Mouse (Mus musculus): Measurements from ENCODE around the gene Atp2c2.
A peak's percentile ranks its signal among the peaks of the same experiment; 100 is the strongest.

Atp2c2 gene

DNA sequence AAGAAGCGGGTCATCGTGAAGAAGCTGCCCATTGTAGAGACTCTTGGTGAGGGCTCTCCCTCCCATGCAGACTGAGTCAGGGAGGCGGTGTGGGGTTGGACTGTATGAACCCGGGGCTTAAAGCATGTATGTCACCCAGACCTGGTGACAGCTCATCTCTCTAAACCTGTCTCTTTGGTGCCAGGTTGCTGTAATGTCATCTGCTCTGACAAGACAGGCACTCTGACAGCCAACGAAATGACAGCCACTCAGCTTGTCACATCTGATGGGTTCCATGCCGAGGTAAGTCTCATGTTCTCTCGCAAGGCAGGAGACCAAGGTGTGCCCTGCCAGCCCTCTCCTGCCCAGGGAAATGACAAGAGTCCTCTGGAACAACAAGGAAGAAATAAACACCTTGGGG is 42.6 kb downstream of the Atp2c2 start:
- no peak for DNase-seq (ENCODE audit: low read depth, low spot score)

DNA sequence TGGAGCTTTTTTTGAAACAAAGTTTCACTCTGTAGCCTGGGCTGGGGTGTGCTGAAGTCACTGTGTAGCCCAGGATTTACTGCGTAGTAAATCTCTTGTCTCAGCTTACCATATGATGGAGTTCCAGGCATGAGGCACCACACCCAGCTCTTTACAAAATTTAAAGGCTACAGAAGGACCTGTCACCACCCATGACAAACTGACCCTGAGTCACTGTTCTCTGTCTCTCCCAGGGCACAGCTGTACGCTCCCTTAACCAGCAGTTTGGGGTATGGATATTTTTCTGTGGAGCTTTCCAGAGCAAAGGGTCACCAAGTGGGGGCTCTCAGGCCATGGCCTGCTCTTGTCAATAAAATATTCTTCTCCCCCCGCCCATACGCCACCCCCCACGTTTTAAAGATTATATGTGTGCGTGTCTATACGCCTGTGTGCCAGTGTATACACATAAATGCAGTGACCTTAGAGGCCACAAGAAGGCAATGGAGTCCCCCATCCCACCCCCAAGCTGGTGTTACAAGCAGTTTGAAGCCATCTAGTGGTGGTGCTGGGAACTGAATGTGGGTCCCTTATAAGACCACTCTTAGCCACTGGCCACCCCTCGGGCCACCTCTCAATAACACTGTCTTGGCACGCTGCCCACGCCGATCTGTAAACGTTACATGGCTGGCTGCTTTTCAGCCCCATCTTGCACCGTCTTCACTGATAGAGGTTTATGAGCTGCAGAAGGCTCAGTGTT is 43.6 kb downstream of the Atp2c2 start:
- peak; percentile 66 for DNase-seq (ENCODE audit: low read depth, low spot score)

DNA sequence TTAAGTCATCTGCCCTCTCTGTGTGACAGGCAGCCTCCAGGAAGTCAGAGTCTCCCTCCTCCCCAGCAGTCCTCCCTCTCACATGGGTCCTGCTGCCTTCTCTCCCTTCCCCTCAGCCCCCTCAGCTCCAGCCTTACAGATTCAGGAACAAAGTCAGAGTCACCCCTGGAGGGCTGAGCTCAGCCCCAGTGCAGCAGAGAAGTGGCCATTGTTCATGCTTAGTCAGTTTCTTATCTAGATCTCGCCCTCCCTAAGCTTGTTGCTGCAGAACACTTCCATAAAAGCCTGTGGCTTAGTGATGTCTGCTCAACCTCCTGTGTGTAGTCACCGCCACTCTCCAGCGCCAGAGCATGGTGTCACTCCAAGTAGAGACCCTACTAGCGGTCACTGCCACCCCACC is 44.8 kb downstream of the Atp2c2 start:
- no peak for DNase-seq (ENCODE audit: low read depth, low spot score)

DNA sequence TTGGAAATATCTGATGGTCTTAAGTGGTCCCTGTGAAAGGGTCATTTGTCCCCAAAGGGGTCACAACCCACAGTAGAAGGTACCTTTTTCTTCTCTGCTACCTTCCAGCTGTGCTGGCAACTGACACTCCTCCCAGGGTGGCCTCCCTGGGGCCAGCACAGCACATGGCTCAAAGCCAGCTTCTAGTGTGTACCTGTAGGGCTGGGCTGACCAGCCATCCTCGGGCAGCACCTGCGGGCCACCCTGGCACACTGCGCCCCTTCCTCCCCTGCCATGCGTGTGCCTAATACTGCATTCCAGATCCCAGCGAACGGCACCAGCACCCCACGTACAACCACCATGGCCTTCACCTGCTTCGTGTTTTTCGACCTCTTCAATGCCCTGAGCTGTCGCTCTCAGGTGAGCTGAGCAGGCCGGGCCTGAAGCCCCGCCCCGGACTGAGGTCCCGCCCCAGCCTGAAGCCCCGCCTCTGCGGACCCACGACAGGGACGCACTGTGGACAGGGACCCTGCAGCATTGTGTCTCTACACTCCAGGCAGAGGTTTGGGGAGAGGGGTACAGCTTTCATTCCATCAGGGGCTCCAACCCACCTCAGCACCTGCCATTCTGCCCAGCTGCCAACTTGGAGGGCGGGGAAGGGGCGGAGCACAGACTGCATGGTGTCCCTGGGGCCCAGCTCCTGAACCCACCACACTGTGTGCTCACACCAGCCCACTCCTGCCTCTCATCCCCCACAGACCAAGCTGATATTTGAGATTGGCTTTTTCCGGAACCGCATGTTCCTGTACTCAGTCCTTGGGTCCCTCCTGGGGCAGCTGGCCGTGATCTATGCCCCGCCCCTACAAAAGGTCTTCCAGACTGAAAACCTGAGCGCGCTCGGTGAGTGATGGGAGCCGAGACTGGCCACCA is 55.7 kb downstream of the Atp2c2 start:
- peak; percentile 28 for DNase-seq (ENCODE audit: low read depth, low spot score)

DNA sequence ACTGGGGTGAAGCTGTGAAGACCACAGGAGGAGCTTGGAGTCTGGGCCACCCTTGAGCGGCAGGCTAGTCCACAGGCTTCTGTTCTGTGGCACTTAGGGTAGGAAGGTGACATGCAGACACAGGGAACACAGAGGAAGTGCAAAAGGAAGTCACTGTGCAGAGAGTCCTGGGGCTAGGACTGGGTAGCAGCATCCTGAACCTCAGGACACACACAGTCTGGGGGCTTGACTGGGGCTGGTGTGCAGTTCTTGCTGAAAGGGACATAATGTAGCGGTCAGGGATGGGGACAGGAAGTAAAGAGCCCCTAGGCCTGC is 56.3 kb downstream of the Atp2c2 start:
- no peak for DNase-seq (ENCODE audit: low read depth, low spot score)

DNA sequence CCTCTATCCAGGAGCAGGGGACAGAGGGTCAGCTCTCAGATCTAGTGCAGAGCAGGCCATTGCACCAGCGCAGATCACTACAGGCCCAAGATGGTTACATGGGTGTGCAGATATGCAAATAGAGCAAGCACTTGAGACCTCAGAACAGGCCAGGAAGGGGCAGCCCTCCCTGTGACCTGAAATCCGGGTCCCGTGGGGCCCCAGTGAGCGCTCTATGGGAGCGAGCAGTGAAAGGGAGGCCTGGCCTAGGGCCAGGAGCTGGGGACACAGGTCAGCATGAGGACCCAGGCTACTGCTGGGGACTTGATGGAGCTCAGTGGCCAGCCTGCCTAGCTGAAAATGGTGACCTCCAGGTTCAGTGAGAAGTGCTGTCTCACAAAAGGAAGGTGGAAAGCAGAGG is 56.7 kb downstream of the Atp2c2 start:
- DNase-seq (ENCODE audit: low read depth, low spot score), result no peak

DNA sequence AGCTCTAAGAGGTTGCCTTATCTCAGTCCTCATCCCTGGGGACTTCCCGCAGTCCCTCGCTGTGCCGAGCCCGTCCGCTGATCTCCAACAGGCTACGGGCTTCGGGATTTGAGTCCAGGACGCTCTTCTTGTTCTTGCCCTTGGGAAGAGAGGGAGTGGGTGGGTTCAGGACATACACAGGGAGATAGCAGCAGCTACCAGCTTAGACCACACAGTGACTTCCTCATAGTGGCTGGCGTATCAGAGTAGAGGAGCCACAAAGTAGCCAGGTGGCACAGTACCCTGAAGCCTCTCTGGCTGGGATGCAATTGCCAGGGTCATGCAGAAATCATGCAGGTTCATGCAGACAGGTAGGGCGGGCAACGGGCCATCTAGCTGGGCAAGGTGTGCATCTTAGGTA is 61.9 kb downstream of the Atp2c2 start:
- DNase-seq (ENCODE audit: low read depth, low spot score), result no peak

DNA sequence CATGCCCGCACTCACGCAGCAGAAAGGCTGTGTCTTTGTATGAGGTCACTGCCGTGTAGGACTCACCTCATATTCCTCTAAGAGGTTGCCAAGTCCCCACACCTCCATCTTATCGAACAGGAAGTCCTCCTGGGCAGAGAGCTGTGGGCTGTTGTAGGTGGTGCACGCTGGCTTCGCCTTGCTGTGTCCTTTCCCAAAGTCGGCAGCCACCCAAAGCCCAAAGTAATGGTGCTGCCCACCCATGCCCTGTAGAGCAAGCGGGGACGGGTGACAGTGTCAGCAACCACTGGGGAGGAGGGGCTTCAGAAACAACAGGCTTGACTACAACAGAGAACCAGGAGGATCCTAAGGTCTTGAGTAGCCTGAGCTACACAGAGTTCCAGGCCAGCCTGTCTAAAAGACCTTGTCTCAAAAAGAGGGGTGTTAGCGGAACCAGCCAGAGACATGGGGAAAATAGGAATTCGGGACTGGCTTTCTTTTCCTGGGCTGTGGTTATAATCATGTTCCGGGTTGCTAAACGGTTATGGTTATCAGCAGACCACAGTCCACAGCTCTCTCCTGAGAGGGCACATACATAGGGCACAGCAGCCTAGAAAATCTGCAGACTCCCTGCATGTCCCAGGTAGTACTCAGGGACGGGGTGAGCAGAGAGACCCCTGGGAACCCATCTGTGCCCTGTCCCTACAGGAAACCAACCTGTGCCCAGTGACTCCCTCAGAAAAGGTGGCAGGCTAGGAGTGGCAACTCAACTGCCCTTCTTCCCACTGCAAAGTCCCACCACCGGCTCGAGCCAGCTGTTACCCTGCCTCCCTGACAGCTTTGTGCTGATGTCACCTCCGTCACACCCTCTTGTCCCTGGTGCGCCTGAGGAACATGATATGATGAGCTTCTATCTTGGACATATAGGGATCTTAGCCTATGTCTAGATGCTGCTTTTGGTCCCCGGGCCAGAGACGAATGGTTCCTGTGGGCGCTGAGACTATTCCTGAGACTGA is 62.7 kb downstream of the Atp2c2 start:
- no peak for DNase-seq (ENCODE audit: low read depth, low spot score)

DNA sequence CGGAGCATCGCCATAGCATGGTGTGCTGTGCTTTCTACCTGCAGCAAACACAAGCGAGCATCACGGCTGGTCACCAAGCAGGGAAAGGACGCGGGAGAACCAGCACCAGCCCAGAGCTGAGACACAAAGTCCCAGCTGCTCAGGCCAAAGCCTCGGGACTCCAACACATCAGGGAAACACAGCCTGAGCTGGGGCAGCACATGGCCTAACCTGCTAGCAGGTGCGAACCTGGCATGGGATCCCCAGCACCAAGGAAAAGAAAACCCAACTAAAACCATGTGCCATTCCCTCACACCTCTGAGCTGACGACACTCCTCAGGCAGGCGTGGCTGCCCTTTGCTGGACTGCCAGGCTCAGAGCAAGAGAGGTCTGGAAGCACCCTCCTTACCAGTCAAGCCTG is 65.5 kb downstream of the Atp2c2 start:
- DNase-seq (ENCODE audit: low read depth, low spot score), result no peak

DNA sequence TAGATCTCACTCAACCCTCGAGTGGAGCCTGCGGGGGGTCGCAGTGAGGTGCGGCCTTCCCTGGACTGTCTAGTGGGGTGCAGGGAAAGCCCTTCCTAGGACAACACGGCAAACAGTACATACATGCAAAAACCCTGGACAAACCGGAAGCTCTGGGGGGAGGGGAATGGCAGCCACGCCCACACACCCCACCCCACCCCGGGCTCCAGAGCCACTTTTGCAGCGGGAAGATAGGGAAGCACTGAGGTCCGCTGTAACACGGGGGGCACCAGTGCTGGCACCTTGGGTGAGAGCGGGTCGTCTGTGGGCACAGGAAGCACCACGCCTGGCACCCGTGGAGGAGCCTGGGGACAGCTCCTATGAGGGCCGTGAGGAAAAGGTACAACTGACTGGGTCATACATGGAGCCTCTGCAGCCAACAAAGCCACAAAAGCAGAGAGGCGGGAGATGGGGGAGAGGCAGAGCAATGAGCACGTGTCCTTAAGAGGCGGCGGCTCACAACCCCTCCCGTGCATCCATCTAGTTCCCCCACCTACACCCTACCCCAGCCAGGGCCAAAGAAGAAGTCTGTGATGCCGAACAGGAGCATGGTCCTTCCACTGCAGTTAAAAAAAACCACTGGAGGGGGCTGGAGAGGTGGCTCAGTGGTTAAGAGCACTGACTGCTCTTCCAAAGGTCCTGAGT is 66.1 kb downstream of the Atp2c2 start:
- no peak for DNase-seq (ENCODE audit: low read depth, low spot score)

DNA sequence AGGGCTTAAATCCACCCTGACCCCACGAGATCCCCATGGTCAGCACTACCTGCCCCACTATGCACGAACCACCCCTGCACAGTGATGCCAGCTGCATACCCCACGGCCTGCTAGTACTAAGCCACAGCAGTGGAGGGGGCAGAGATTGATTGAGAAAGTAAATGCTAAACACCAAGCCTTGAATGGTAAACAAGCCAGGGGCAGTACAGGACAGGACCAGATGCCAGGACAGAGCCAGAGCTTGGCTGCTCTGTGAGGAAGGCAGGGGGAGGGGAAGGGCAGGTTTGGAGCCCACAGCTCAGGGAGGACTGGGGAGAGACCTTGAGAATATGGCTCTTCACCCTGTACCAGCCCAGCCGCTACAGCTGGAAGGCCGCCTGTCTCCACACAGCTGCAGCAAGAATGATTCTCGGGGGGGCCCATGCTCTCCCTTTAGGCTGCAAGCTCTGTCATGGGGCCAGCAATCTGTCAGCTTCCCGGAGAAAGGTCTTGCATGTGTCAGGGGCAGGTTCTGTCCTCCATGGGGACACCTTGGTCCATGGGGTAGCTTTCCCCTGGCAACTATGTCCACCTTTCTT is 76.9 kb downstream of the Atp2c2 start:
- no peak for DNase-seq (ENCODE audit: low read depth, low spot score)

DNA sequence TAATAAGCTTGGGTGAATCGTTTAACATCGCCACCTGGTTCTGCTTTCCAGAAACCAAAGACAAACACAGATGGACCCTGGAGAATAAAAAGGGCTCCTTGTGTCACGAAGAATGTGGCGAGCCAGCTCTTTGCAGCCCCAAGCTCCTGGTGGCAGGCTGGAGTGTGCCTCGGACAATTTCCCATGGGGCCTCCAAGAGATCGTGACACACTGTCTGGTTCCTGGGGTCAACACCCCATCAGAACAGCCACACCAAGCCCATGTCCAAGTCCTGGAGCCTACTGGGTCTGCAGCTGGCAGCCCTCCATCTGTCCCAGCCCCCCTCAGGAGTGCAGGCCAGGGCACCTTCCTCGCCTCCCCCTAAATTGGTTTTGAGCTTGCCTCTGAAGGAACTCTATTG is 78.0 kb downstream of the Atp2c2 start:
- no peak for DNase-seq (ENCODE audit: low read depth, low spot score)

DNA sequence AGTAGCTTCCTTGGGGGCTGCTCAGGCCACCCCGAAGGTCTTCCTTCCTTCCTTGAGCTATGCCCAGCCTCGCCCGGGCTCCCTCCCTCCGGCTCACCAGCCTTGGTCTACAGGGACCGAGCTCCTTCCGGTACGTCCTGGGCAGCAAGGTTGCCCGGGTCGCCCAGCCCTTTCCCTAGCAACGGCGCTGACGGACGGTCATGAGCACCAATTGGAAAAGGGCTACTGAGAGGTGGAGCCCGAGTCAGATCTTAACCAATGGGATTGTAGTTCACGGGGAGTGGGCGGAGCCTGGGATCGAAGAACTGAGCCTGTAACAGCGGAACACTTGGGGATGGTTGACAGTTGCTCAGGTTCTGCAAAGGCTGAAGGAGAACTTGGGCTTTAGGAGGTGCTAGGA is 78.5 kb downstream of the Atp2c2 start, which contains the start of gene Tldc1:
Gene Tldc1 (minus strand): TSS at position 154 of the 400 bp plus-strand sequence.
- DNase-seq (ENCODE audit: low read depth, low spot score), result peak; percentile 99

DNA sequence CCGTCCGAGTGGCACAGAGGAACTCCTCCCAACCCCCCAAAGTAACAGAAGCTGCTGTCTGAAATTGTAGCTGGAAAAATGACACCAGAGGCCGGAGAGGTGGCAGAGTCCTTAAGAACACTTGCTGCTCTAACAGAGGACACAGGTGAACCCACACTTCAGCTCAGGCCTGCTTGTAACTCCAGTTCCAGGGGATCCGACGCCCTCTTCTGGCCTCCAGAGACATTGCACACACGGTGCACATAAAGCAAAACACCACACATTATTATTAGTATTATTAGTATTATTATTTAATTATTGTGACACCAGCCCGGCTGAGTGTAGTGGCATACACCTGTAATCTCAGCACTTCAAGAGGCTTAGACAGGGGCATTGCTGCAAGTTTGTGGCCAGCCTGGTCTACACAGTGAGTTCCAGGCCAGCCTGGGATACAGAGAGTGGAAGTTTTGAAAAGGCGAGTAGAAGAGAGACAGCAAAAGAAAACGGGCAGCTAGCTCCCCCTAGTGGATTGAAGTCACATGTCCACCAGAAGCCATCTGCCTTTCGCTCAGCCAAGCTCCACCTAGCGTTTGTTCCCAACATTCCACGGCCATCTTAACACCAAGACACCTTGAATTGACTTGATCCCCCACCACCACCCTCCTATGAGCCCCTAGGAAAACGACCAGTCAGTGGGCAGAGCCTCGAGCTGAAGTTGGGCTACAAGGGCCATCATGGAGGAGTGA is 79.4 kb downstream of the Atp2c2 start:
- DNase-seq (ENCODE audit: low read depth, low spot score), result peak; percentile 86

DNA sequence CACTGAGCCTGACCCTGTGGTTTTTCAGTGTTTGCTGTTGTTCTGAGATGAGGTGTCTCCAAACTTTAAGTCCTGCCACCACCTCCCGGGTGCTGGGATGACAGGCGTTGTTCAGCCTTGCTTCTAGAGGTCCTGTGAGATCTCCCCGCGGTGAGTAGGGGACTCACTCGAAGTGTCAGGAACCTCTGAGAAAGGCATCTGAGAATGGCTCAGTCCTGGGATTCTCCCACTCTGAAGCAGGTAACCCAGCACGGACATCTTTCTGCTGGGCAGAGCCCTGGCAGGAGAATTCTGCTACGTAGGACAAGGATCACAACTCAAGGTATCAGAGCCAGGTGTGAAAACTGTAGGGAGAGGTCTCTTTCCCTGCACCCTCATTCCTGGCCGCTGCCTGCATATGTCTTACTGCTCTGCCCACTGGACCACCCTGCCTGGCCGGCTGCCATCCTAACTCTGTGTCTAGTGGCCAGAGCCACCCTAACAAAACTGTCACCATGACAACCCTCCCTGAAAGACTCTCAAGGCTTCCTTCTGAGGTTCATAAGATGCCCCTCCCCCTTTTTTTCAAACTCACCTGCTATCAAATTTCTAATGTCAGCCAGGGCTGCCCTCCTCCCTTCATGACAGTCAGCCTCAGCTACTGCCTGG is 80.7 kb downstream of the Atp2c2 start:
- no peak for DNase-seq (ENCODE audit: low read depth, low spot score)

DNA sequence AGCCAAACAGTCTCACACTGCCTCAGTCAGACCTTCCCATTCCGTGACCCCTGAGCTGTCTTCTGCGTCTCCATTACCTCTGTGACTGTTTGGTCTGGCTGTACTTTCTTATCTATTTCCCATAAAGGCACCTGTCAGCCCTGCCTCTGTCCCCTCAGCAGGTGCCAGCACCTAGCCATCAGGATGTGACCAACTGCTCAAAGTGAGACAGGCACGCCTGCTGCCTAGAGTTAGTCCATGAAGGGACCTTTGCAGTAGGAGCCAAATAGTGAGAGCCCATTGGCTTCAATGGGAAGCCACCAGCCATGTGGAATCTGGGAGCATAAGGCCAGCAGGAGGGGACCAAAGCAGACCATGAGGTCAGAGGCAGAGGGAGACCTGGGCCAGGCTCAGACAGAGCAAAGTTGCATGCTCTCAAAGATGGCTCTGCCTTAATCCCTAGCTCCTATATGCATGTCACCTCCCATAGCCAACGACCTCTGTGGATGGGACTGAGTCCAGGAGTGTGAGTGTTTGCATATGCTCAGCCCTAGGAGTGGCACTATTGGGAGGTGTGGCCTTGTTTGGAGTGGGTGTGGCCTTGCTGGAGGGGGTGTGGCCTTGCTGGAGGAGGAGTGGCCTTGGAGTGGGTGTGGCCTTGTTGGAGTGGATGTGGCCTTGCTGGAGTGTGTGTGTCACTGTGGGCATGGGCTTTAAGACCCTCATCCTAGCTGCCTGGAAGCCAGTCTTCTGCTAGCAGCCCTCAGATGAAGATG is 81.5 kb downstream of the Atp2c2 start:
- DNase-seq (ENCODE audit: low read depth, low spot score), result peak; percentile 53

DNA sequence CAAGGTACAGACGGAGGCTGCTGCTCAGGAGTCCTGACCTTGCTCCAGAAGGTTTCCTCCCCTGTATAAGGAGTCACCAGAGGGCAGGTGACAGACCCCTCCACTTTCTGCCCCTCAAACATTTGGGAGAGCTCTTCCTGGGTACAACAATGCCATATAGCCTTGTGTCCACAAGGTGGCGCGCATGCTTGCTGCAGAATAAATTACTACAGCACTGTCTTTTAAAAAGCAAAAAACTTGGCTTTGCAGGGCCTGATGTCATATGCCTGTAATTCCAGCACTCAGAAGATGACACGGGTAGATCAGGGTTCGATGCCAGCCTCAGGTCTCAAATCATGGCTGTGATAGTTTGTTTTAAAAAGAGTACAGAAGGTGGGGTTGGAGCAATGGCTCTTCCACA is 82.9 kb downstream of the Atp2c2 start:
- peak; percentile 85 for DNase-seq (ENCODE audit: low read depth, low spot score)

DNA sequence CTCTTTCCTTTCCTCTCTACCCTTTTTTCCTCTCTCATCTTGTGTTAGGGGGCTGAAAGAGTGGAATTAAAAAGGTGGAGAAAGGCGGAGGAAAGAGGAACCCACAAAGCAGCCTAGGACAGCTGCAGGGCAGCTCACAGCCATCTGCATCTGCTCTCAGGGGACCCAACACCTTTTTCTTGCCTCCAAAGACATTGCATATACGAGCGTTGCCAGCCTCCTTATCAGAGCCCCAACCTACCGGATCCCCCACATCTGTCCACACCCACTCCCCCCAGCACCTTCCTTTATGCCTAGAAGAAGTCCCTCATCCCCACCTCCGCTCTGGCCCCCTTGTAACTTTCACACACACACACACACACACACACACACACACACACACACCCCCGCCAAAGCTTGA is 83.8 kb downstream of the Atp2c2 start:
- DNase-seq (ENCODE audit: low read depth, low spot score), result peak; percentile 86

DNA sequence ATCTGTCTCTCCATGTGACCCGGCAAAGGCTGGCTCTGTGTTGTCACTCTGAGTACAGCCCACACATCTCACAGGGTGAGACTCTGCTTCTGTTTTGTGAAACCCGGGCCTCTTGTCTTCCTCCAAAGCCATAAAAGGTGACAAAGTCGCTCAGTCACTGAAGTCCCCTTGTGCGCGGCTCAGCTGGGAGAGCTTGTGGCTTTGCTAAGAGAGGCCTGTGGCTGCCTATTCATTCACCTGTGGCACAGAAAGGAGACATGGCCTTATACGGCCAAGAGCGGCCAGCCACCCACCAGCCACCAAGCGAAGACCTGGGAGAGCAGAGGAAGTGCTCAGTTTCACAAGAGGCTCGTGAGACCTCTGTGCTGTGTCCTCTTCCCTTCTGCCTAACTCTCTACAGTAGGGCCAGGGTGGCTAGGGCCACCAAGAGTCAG is 84.3 kb downstream of the Atp2c2 start:
- DNase-seq (ENCODE audit: low read depth, low spot score), result peak; percentile 94
